Mouse (Mus musculus) testis, postnatal 10 days (tissue): Measurements from ENCODE around the gene AC161166.1.
A peak's percentile ranks its signal among the peaks of the same experiment; 100 is the strongest.

Experiments used
- DNase-seq: peaks from one replicate; pipeline ENCODE4 v3.0.0; 2021; ENCODE audit warnings: low spot score

AC161166.1 gene

DNA sequence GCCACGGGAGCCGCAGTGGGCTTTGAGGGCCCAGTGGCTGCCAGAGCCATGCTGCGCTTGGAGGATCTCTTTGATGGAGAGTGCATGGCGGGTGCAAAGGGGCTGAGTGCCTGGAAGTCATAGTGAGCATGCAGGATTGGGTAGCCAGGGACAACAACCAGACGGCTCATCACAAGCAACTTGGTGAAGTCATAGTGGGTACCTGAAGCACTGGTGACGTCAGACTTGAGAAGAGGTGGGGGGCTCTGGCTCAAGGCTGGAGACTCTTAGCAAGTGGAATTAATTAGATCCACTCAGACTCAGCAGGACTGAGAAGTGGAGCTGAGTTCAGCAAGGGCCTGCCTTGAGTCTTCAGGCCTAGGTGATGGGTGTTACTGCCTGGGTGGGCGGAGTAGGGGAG is at the start of gene AC161166.1:
Gene AC161166.1, minus strand, starts transcription at position 101 of the 400 bp plus-strand sequence.
- no peak for DNase-seq

DNA sequence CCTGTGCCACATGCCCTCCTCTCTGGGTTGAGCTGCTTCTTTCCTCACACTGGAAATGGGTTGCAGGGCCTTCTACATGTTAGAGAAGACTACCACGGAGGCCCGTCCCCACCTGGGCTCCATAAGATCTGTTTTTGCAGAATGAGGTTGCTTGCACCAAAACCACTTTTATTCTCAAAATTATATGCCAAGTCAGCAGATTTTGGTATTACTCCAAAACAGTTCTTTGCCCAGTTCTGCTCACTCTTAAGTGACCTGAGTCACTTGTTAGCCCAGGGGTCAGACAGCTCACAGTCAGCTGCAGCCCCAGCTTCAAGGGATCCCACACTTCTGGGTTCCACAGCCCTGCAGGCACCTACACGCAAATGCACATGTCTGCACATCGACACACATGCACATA is 49.2 kb upstream of the AC161166.1 start:
- no peak for DNase-seq

DNA sequence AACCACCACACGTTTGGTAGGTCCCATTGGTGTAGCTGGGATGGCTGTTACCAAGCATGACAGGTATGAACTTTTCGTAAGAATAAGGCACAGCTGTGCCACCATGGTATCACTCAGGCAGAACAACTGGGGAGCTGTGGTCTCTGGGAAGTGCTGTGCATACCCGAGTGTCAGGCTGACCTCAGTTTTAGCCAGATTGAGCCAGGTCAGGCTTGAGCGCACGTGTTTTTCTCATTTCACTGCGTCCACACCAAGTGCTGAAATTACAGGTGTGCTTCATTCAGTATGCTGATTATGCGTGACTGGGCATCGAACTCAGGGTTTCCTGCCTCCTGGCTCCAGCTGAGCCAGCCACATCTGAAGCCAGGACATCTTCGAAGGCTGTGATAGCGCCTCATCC is 43.5 kb upstream of the AC161166.1 start:
- DNase-seq, result no peak

DNA sequence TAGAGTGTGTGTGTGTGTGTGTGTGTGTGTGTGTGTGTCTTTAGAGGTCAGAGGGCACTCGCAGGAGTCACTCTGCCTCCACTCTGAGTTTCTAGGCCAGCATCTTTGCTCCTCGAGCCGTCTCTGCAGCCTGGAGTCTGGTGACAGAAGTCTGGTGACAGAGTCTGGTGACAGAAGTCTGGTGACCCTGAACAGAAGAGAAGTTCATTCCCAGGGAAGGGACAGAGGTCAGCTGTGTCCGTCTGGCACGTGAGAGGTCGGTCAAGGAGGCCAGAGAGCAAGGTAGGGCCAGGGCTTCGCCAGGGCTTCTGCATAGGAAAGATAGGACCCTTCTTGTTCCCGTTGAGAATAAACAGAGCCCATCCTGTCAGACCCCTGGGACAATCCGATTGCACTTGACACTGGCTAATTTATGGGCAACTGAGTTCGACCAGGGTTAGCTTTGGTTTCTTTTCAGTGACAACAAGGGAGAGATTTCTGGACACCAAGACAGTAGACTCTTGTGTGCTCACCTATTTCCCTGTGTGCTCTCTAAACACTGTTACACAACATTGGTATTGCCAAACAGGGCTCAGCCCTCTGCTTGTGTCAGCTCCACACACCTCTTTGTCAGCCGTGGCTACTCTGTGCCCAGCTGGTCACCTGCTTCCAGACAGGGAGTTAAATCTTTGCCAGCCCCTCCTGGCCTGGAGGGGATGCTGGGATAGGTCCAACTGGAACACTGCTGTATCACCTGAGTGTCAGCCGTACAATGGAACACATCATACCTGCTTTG is 39.9 kb upstream of the AC161166.1 start:
- DNase-seq, result no peak

DNA sequence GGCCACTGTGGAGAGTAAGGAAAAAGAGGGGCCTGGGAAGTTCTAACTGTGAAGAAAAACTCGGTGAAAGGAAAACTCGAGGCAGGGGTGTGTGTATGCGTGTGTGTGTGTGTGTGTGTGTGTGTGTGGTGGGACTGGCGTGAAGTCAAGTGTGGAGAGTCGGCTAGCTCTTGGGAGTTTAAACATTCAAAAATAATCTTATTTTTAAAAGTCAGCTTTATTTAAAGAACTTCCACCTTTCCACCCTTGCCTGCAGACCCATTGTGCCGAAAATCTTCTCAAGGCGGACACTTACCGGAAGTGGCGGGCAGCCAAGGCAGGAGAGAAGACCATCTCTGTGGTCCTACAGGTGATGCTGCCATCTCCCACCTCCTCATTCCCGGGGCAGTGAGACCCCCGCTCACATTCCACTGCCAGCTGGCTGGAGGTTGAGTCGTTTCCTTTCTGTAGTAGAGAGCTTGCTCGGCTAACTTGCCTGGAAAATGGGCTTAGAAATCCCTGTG is 35.3 kb upstream of the AC161166.1 start:
- DNase-seq, result no peak

DNA sequence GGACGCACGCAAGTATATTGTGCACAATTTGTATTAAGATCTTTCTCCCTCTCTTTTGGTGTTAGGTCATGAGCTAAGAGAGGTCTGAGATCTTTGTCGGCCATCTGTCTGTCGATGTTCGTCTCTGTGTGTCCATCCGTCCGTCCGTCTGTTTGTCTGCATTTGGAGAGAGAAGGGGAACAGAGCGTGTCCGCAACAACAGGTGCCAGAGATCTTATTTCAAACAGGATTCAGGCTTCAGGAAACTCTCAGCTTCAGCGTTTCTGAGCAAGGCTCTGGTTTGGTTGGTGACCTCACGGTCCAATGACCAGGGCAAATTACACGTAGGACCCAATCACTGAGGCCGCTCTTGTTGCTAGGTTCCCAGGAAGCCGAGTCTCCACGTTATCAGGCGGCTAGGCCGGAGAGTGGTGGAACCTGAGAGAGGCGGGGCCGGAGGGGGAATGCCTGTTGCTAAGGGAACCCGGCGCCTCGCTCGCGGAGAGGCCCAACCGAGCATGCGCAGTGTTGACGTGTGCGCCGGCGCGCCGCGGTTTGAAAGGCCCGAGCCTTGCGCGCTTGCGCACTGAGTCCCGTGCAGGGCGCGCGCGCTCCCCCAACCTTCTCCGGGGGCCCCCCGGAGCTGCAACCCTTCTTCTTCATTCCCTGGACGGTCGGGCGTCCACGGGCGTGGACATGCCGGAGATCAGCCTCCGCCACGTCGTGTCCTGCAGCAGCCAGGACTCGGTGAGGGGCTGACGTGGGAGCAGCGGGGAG is 34.6 kb upstream of the AC161166.1 start:
- DNase-seq, result peak; percentile 99

DNA sequence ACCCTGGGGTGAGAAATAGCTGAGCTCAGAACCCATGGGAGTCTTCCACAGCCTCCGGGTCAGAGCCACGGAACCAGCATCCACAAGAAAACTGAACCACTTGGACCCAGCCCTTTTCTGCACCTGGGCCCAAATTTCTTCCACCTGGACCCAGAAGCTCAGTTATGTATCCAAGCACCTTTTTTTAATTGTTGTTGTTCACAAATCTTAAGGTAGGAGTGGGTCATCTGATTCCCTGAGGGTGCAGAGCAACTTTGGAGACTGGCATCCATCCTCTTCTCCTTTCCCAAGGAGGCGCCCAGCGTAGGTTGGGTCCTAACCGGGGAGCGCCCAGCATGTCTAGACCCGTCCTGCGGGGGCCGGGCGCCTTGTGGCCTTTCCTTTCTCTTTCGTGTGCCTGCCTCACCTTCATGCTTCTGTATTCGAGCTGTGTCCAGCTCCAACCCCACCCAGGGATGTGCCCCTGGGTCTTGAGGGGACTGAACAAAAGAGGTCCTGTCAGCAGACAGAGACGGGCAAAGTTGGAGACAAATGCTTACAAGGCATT is 33.9 kb upstream of the AC161166.1 start, which contains the start of the genes Pinlyp and Xrcc1:
Gene Pinlyp, minus strand, starts transcription at position 51 of the 547 bp plus-strand sequence.
Gene Xrcc1, plus strand, starts transcription at position 222 of the 547 bp plus-strand sequence.
- DNase-seq, result peak; percentile 51

DNA sequence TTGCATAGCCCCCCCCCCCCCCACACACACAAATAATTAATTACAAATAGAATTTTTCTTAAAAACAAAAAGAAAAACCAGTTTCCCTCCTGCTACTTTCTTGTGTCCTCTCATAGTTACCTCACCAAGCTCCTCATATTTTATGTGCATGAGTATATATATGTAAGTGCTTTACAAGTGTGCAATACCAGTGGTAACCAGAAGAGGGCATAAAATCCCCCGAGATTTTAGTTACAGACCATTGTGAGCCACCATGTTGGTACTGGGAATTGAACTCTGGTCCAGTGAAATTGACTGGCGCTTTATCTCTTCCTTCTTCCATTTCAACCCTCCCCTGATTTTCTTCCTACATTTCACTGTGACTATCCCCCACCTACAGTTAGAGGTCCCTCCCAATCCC is 32.3 kb upstream of the AC161166.1 start:
- no peak for DNase-seq

DNA sequence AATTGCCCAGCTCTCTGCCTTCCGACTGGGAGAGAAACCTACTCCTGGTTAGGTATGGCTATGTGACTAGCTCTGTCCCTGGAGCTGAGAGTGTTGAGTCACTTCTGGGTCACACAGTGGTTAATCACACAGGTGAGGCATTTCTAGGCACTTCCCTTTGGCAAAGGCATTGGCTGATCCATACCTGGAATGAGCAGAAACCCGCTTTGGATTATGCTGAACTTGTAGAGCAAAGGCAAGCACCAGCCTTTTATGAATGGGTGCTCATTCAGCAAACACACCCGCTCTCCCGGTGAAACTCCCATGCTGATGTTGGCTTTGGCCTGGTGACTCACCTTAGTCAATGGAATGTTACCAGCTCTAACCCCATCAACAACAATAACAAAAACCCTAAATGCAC is 27.4 kb upstream of the AC161166.1 start:
- DNase-seq, result no peak

DNA sequence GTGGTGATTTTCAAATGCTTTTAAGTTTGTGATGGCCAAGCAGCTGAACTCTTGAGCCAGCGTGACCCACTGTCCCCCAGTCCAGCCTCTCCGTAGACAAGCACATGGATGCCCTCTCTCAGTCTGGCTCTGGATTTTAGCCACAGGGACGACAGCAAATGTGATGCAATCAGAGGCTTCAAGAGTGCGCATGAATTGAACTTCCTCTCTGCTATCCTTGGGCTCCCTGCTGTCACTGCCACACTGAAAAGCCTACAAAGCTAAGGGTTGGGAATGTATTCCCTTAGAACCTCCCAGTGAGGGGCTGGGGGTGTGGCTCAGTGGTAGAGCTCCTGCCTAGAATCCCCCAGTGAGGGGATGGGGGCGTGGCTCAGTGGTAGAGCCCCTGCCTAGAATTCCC is 26.4 kb upstream of the AC161166.1 start:
- DNase-seq, result no peak

DNA sequence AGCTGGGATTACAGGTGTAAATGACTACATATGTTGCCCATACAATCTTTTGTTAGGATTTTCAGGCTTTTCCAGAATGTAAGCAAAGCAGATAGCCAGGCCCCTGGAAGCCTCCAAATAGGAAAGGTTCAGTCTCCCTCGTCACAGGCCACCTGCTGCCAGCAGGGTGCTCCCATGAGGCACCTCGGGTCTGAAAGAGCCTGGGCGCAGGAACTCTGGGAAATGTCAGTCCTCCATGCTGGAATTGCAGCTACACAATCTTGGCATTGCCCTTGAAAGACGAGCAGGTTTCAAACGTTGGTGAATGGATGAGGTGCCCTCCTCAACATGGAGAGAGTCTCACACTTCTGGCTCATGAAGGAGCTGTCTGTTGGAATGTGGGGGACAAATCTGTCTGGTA is 25.9 kb upstream of the AC161166.1 start:
- no peak for DNase-seq

DNA sequence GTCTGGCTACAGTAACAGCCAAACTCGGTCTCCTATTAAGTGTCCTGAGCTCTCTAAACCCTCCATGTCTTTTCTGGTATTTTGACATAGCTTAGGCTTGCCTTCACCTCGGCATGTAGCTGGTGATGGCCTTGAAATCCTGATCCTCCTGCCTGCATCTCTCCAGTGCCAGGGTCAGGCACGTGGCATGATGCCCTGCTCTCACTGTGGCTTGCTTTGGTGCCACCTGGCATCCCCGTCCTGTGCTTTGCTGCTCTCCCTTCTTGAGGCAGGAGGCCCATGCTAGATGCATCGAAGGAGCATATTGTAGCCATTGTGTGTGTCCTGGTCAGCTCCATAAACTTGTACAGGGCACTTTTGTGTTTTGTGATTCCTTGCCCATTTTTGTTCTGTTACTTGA is 25.3 kb upstream of the AC161166.1 start:
- no peak for DNase-seq

DNA sequence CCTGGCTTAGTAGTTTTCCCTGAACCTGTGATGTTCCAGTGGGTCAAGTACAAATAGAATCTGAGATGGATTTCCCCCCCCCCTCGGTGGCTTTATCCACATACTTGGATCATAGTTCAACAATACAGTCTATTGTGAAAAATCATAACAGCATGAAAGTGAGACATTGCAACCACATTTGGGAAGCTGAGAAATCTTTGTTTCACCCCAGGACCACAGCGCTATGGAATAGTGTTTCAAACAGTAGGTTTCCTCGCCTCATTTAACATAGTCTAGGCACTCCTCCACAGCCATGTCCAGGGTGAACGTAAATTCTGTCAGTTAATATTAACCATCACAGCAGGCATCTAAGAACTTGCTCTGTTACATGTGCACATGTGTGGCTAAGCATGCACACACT is 24.8 kb upstream of the AC161166.1 start:
- DNase-seq, result no peak

DNA sequence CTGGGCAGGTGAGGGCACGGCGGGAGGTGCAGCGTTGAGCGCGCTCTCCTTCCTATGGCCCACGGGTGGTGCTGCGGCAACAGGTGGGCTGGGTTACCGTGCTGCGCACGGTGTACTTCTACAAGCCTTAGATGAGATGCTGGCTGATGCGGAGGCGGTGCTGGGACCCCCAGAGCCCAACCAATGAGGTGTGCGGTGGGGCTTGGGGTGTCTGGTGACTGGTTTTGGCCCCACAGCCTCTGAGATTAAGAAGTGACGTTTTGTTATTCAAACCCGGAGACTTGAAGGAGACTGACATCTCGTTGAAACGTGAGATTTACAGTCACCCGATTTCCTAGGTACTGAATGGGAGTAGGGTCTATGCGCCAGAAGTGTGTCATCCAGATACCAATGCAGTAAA is 22.0 kb upstream of the AC161166.1 start:
- DNase-seq, result no peak

DNA sequence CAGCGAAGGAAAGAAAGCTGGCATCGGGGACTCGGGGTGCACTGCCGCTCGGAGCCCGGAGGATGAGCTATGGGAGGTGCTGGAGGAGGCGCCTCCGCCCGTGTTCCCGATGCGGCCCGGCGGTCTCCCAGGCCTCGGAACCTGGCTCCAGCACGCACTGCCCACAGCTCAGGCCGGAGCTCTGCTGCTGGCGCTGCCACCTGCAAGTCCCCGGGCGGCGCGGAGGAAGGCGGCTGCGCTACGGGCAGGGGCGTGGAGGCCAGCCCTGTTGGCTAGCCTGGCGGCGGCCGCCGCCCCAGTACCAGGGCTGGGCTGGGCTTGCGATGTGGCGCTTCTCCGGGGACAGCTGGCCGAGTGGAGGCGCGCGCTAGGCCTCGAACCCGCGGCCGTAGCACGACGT is 21.6 kb upstream of the AC161166.1 start:
- peak; percentile 40 for DNase-seq

DNA sequence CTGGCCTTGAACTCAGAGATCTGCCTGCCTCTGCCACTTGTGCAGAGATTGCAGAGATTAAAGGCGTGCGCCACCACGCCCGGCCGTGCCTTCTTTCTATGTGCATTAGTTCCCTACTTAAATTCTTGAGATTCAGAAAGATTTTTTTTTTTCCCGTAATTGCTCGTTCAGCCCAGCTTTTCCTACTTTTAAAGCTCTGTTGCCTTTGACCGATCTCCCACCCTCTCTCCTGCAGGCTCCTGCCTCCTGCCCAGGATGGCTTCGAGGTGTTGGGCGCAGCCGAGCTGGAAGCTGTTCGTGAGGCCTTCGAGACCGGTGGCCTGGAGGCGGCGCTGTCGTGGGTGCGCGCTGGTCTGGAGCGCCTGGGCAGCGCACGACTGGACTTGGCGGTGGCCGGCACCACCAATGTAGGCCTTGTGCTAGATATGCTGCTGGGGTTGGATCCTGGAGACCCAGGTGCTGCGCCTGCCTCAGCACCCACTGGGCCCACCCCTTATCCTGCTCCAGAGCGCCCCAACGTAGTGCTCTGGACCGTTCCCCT is 20.8 kb upstream of the AC161166.1 start:
- DNase-seq, result no peak

DNA sequence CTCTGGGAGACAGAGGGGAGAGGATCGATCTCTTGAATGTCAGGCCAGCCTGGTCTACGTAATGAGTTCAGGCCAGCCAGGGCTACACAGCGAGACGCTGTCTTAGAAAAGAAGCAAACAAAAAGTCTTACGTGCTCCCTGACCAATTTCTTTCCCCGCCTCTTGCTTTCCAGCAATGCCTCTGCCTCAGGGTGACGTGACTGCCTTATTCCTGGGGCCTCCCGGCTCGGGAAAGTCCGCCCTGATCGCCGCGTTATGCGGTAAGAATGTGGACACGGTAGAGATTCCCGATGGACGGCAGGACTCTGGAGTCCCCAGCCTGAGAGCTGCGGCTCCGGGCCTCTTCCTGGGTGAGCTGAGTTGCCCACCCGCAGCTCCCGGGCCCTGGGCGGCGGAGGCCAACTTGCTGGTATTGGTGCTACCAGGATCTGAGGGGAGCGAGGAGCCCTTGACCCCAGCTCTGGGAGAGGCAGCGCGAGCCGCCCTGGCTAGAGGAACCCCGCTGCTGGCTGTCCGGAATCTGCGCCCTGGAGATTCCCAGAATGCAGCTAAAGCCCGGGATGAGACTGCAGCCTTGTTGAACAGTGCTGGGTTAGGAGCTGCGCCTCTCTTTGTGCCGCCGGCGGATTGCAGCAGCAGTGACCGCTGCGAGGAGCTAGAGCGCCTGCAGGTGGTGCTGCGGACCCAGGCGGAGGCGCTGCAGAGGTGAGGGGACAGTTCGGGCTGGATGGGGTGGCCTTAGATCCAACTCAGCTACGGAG is 19.1 kb upstream of the AC161166.1 start:
- DNase-seq, result peak; percentile 84

DNA sequence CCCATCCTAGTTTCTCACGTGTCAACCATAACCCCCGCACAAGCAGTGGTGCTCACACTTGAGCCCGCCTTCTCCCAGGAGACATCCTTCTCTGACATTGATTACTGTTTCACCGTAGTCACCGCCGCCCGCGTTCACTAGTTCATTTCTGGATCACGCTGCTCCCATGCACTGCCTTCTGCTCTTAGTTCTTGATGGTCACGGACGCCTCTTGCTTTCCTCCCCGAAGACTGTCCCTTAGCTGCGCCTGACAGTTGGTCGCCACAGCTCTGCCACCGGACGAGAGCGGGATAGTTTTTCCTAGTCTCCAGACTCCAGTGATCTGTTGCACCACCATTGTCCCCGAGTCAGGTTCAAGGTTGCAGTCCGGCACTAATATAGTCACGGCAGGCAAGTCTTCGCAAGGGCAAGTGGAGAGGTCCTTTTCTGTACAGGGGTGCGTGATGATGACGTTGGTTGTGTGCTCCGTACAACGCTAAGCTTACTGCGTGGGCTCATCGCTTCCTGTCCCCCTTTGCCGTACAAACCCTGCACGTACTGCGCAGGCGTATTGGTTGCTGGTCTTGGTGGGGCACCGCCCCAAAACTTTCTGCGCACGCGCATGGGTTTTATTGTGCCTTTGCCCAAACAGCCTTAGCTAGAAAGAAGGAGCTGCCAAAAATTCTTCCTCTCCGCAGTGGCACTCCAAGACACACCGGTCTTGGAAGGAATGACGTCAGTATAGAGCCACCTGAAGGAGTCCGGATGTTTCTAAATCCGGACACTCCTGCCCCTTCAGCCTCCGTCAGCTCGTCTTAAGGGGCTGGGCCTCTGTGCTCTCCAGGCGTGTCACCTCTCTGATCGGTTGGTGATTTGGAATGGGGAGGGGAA is 18.0 kb upstream of the AC161166.1 start, which contains the start of gene Irgq:
Gene Irgq, plus strand, starts transcription at position 628 of the 870 bp plus-strand sequence.
- DNase-seq, result peak; percentile 98

DNA sequence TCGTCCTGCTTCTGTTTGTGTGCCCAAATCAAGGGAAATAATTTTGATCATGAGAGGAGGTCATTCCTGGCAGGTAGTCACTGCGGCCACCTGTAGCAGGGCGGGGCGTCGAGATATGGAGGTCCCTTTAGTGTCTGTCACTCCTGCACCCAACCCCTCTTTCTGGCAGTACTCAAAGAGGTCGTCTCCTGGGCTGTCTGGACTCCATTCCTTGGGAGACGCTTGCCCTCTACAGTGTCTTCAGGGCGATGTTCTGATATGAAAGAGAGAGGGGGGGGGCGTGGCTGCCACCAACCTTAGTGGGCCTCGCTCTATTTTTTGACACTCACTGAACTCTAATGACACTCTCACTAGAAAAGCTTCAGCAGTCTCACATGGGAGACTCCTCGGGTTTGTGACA is 17.3 kb upstream of the AC161166.1 start:
- DNase-seq, result no peak

DNA sequence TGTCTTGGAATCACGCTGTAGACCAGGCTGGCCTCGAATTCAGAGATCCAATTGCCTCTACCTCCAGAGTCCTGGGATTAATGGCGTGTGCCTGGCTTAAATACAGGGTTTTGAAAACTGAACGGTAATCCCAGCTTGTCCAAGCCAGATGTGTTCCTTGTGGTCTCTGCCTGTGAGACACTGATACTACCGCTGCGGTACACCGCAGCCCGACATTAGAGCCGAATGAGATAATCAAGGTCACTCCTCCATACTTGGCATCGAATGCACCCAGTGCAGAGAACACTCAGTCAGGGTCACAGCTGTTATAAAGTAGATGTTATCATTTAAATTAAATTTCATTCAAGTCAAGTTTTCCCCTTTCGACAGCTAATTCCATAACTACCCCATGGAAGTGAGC is 16.6 kb upstream of the AC161166.1 start:
- no peak for DNase-seq
